Mouse (Mus musculus): Measurements from ENCODE around the gene Stac2.

- TF ChIP-seq CTCF (IDR thresholded peaks at IDR 0.05; ENCODE audit: low read depth, low read length), result no peak
- no peak for TF ChIP-seq POLR2A (IDR thresholded peaks at IDR 0.05; ENCODE audit: insufficient read depth, low read length)
- TF ChIP-seq EP300 (IDR thresholded peaks at IDR 0.05; ENCODE audit: insufficient read depth, low read depth, low read length), result no peak
Observed at GRCm38 (mm10) chr11:98016177-98016576, 37.1 kb downstream of the Stac2 start.
